Mouse (Mus musculus) hindbrain, embryonic 14.5 days (tissue): ENCODE data around the gene Ccdc191. TPM values are rescaled to one million over a fixed set of nuclear protein-coding genes. Genes with fewer than 3 reads are reported as not detected.

Experiments used
- ATAC-seq: fragments of 200-750 bp; cut with Nextera tagmentation; 2 replicates; pipeline ENCODE4 v1.8.0; 2017; ENCODE audit warnings: moderate number of reproducible peaks, mild to moderate bottlenecking, moderate TSS enrichment, moderate library complexity; ENCODE audit not compliant: low FRiP score
- DNase-seq: peaks from one replicate; pipeline ENCODE4 v3.0.0-alpha.2; 2015; ENCODE audit warnings: low spot score
- H3K27ac ChIP-seq: fragments of 300-500 bp; sonication (generic); 2 replicates; pipeline ENCODE4 v1.5.1; 2014; ENCODE audit warnings: mild to moderate bottlenecking, moderate library complexity
- H3K27me3 ChIP-seq: fragments of 300-500 bp; sonication (generic); 2 replicates; pipeline ENCODE4 v1.6.1; 2014; ENCODE audit warnings: mild to moderate bottlenecking, low read length, mixed read lengths; ENCODE audit not compliant: control insufficient read depth, insufficient read depth
- H3K36me3 ChIP-seq: fragments of 300-500 bp; sonication (generic); replicated peaks from 2 replicates; pipeline ENCODE4 v1.6.1; 2014; ENCODE audit not compliant: control insufficient read depth, insufficient read depth
- H3K4me1 ChIP-seq: fragments of 300-500 bp; sonication (generic); replicated peaks from 2 replicates; pipeline ENCODE4 v1.6.1; 2014; ENCODE audit warnings: antibody characterized with exemption, low read length, mixed read lengths; ENCODE audit not compliant: control insufficient read depth, insufficient read depth
- H3K4me2 ChIP-seq: fragments of 300-500 bp; sonication (generic); replicated peaks from 2 replicates; pipeline ENCODE4 v1.6.1; 2014; ENCODE audit warnings: mild to moderate bottlenecking, moderate library complexity
- H3K4me3 ChIP-seq: fragments of 300-500 bp; sonication (generic); replicated peaks from 2 replicates; pipeline ENCODE4 v1.5.1; 2014; ENCODE audit warnings: mild to moderate bottlenecking, low read length
- H3K9ac ChIP-seq: fragments of 300-500 bp; sonication (generic); 2 replicates; pipeline ENCODE4 v1.6.1; 2014
- H3K9me3 ChIP-seq: fragments of 300-500 bp; sonication (generic); 2 replicates; pipeline ENCODE4 v1.6.1; 2016; ENCODE audit warnings: low read length; ENCODE audit not compliant: control insufficient read depth
- WGBS: fragments of 180-500 bp; shearing (Covaris S2); extraction: QIAGEN DNeasy Blood & Tissue Kit; methylation state at CpG from one replicate; pipeline ENCODE4 v1.1.7; 2014; 5-methylcytosine and 5-hydroxymethylcytosine counted together
- polyA plus RNA-seq: library from polyadenylated mRNA; unstranded; fragments of >200 nt; fragmentation: Nextera tagmentation; extraction: Ambion mirVana; gene quantifications from 2 replicates; pipeline ENCODE4 v1.2.1, GENCODE M21; 2014

The Ccdc191 gene
- polyA plus RNA-seq, 1 experiment from 2014 or later, result 7.7 TPM

DNA sequence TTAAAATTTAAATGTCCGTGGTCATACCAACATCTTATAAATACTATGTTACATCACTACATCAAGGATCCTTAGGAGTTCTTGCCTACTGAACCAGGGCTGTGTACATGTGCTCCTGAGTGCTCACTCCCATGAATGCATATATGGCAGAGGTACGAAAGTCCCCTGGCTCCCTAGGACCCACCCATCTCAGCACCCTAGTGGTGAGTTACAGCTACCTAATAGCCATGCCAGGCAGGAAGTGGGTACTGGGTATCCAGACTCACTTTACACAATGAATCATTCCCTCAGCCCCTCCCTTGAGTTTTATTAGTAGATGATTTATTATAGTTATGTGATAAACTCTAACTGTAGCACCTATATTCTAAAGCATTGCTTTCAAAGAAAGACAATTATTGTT, 7.3 kb upstream of the Ccdc191 start:
- WGBS, result 97% methylated on average over 2 of the region's 2 CpGs
- H3K27ac ChIP-seq, result no peak overlapping the region
- no peaks in the 10 kb centered on the region for H3K27me3 ChIP-seq
- H3K9ac ChIP-seq, result no peak overlapping the region
- H3K4me1 ChIP-seq, result no peaks in the 10 kb centered on the region
- no peak overlapping the region for H3K4me2 ChIP-seq
- no peaks in the 10 kb centered on the region for H3K9me3 ChIP-seq
- H3K36me3 ChIP-seq, result peaks cover 24% of the 10 kb centered on the region
- DNase-seq (no peak), ATAC-seq (no peak)
- H3K4me3 ChIP-seq, result no peak overlapping the region

DNA sequence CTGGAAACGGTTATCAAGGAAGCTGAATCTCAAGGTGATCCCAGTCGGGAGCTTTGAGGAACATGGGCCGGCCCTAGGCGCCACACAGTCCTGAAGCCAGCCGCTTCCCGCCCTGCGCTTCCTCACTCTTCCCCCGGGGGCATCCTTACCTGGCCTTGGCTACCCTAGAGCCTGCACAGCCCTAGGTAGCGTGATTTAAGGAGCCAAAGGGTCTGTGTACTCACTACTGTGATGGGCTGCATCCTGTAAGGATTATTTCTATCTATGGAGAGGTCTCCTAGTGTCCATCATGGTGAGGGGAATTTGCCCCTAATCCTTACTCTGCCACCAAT, 371 bp downstream of the Ccdc191 start:
- Histone ChIP-seq H3K36me3 (no peaks in the 10 kb centered on the region), H3K4me1 (peaks cover 19% of the 10 kb centered on the region), H3K9ac (peak overlapping the region; percentile 86), H3K4me2 (peak overlapping the region; percentile 71), H3K9me3 (no peaks in the 10 kb centered on the region), H3K27me3 (no peaks in the 10 kb centered on the region), H3K27ac (peak overlapping the region; percentile 72), H3K4me3 (peak overlapping the region; percentile 71)
- ATAC-seq (peak; percentile 95), DNase-seq (no peak)
- WGBS, result under 1% methylated on average over 9 of the region's 9 CpGs

GRCm38 (mm10) chr16:43890747-43891336, 1.2 kb downstream of the Ccdc191 start:
- Histone ChIP-seq H3K27ac (no peak overlapping the region), H3K27me3 (no peaks in the 10 kb centered on the region), H3K36me3 (no peaks in the 10 kb centered on the region), H3K4me2 (peak overlapping the region; percentile 71), H3K9me3 (no peaks in the 10 kb centered on the region), H3K4me1 (peaks cover 19% of the 10 kb centered on the region), H3K9ac (peak overlapping the region; percentile 86), H3K4me3 (peak overlapping the region; percentile 71; the same call in 1 of the 2 replicates)
- 91% methylated on average over 4 of the region's 4 CpGs for WGBS
- no peak for ATAC-seq
- DNase-seq, result no peak

GRCm38 (mm10) chr16:43894501-43894900, 4.9 kb downstream of the Ccdc191 start:
- Histone ChIP-seq H3K9ac (no peak overlapping the region), H3K27me3 (no peaks in the 10 kb centered on the region), H3K4me2 (no peak overlapping the region), H3K4me3 (no peak overlapping the region), H3K27ac (no peak overlapping the region), H3K36me3 (no peaks in the 10 kb centered on the region), H3K4me1 (peaks cover 6% of the 10 kb centered on the region; the same call in 1 of the 2 replicates), H3K9me3 (no peaks in the 10 kb centered on the region)
- 90% methylated on average over 8 of the region's 8 CpGs for WGBS
- ATAC-seq (no peak), DNase-seq (no peak)

- H3K9me3 ChIP-seq, result no peaks in the 10 kb centered on the region
- no peak overlapping the region for H3K4me2 ChIP-seq
- no peak overlapping the region for H3K9ac ChIP-seq
- no peaks in the 10 kb centered on the region for H3K36me3 ChIP-seq
- no peaks in the 10 kb centered on the region for H3K27me3 ChIP-seq
- WGBS, result 92% methylated on average over 4 of the region's 4 CpGs
- ATAC-seq, result no peak
- no peaks in the 10 kb centered on the region for H3K4me1 ChIP-seq
- H3K4me3 ChIP-seq, result no peak overlapping the region
- no peak overlapping the region for H3K27ac ChIP-seq
- DNase-seq, result no peak
Observed at GRCm38 (mm10) chr16:43900138-43900537, 10.5 kb downstream of the Ccdc191 start.

DNA sequence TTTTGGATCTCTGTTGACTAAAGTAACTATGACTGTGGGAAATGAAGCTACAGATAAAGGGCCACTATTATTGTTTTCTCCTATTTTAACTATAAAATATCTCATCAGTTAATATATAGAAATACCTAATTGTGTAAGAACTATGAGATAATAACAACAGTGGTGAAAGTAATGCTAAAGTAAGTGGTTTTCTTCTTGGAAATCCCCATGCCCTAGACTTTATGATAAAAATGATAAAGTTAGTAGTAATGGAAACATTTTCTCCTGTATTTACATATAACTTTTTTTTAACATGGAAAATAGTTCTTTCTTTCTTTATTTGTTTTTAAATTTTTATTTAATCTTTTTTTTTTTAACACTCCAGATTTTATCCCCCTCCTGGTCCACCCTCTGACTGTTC, 11.0 kb downstream of the Ccdc191 start:
- DNase-seq (no peak), ATAC-seq (no peak)
- H3K4me3 ChIP-seq, result no peak overlapping the region
- H3K27me3 ChIP-seq, result no peaks in the 10 kb centered on the region
- no peaks in the 10 kb centered on the region for H3K36me3 ChIP-seq
- H3K9ac ChIP-seq, result no peak overlapping the region
- H3K4me1 ChIP-seq, result no peaks in the 10 kb centered on the region
- H3K4me2 ChIP-seq, result no peak overlapping the region
- no peaks in the 10 kb centered on the region for H3K9me3 ChIP-seq
- no peak overlapping the region for H3K27ac ChIP-seq

DNA sequence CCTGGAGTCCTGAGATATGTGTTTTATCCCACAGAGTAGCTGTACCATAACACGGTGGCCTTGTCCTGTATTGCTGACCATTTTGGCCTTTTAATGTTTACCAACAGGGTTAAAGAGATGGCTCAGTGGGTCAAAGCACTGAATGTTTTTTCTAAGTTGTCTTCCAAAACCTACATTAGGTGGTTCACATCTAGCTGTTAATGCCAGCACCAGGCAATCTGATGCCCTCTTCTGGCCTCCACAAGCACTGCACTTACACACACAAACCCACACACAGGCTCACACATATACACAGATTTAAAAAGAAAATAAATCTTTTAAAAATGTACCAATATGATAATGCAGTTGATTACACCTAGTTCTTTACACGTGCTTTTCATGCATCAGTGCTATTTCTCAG, 19.3 kb downstream of the Ccdc191 start:
- Histone ChIP-seq H3K9ac (no peak overlapping the region), H3K4me2 (no peak overlapping the region), H3K4me1 (no peaks in the 10 kb centered on the region), H3K27me3 (no peaks in the 10 kb centered on the region), H3K36me3 (peaks cover 12% of the 10 kb centered on the region; the same call in 1 of the 2 replicates), H3K9me3 (no peaks in the 10 kb centered on the region), H3K27ac (no peak overlapping the region), H3K4me3 (no peak overlapping the region)
- ATAC-seq (no peak), DNase-seq (no peak)
- 84% methylated on average over 2 of the region's 2 CpGs for WGBS

DNA sequence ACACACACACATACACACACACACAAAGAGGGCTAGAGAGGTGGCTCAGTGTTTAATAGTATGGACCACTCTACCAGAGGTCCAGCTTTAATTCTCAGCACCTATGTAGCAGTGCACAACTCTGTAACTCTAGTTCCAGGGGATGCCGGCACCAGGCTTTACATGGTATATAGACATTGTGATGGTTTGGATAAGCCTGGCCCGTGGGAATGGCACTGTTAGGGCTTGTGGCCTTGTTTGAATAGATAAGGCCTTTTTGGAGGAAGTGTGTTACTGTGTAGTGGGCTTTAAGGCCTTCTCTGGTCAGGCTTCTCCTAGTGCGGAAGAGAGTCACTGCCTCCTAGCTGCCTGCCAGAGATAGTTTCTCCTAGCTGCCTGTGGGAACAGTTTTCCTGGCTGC, 29.3 kb downstream of the Ccdc191 start:
- ATAC-seq (no peak), DNase-seq (no peak)
- Histone ChIP-seq H3K4me1 (0 out of 2 replicates have a peak, but pooled peaks cover 3% of the 10 kb centered on the region), H3K9ac (no peak overlapping the region), H3K36me3 (no peaks in the 10 kb centered on the region), H3K9me3 (no peaks in the 10 kb centered on the region), H3K27ac (no peak overlapping the region), H3K4me2 (no peak overlapping the region), H3K27me3 (no peaks in the 10 kb centered on the region), H3K4me3 (no peak overlapping the region)
- 89% methylated on average over 3 of the region's 3 CpGs for WGBS

- no peaks in the 10 kb centered on the region for H3K27me3 ChIP-seq
- H3K4me3 ChIP-seq, result no peak overlapping the region
- no peak overlapping the region for H3K4me2 ChIP-seq
- H3K9me3 ChIP-seq, result no peaks in the 10 kb centered on the region
- H3K36me3 ChIP-seq, result no peaks in the 10 kb centered on the region
- H3K9ac ChIP-seq, result no peak overlapping the region
- H3K27ac ChIP-seq, result no peak overlapping the region
- whole genome bisulfite sequencing, result 64% methylated on average over 2 of the region's 2 CpGs
- H3K4me1 ChIP-seq, result 0 out of 2 replicates have a peak, but pooled peaks cover 6% of the 10 kb centered on the region
- DNase-seq (no peak), ATAC-seq (no peak)
Observed at GRCm38 (mm10) chr16:43922024-43922423, 32.4 kb downstream of the Ccdc191 start.

GRCm38 (mm10) chr16:43922630-43923029, 33.0 kb downstream of the Ccdc191 start:
- Histone ChIP-seq H3K9ac (no peak overlapping the region), H3K4me2 (no peak overlapping the region), H3K4me3 (no peak overlapping the region), H3K4me1 (0 out of 2 replicates have a peak, but pooled peaks cover 6% of the 10 kb centered on the region), H3K27ac (no peak overlapping the region), H3K9me3 (no peaks in the 10 kb centered on the region), H3K27me3 (no peaks in the 10 kb centered on the region), H3K36me3 (no peaks in the 10 kb centered on the region)
- DNase-seq (no peak), ATAC-seq (no peak)
- 64% methylated on average over 3 of the region's 3 CpGs for WGBS
